Mouse (Mus musculus) left cerebral cortex, postnatal 14 days (tissue): ENCODE measurements at regions not wholly inside any gene's neighbourhood (a gene's known extent, or its start where the extent isn't known, plus 50 kb on each side); places are given as distances from the start of the nearest gene placed in this dataset.
A peak's percentile ranks its signal among the peaks of the same experiment; 100 is the strongest.
"Not testable (repeated sequence)": the region's sequence is repeated elsewhere in the genome, so short reads cannot be mapped to it uniquely, and the experiment has no call there.

ENCODE experiments used
- DNase-seq, 2 experiments: peaks; one replicate each; pipeline ENCODE4 v3.0.0; 2021 to 2022; ENCODE audit warnings: low spot score in 2 of 2, mixed read lengths in 1 of 2
- intact Hi-C: fragments of 180-260 bp; cut with DNase I; formaldehyde crosslinking; loops from one replicate; pipeline ENCODE4 v1.15.1; 2025

- DNase-seq, intact Hi-C loops: not testable (repeated sequence)
Observed at GRCm38 (mm10) chr10:29044781-29045180, 58.7 kb upstream of the 2310057J18Rik start.

GRCm38 (mm10) chr10:29087823-29088222, 55.8 kb upstream of the Soga3 start:
- intact Hi-C loops, result loop anchor here (10.0 kb wide), 1 partner anchor 437 kb away; no protein-coding TSS in a partner anchor
- peak; percentile 44 to 70 for DNase-seq
